Mouse (Mus musculus) layer of hippocampus, adult 18-20 months (tissue): ENCODE data around the gene Hist1h4b. TPM values are rescaled to one million over a fixed set of nuclear protein-coding genes. Genes with fewer than 3 reads are reported as not detected.
"Not testable (repeated sequence)": the region's sequence is repeated elsewhere in the genome, so short reads cannot be mapped to it uniquely, and the experiment has no call there.

Experiments used
- DNase-seq, 2 experiments: peaks; one replicate each; pipeline ENCODE4 v3.0.0; 2022; ENCODE audit warnings: low spot score in 2 of 2
- long read RNA-seq: library from polyadenylated mRNA; stranded (forward); transcript quantifications from one replicate; pipeline ENCODE4 v2.0.0, GENCODE M21; 2021
- total RNA-seq, 2 experiments: library from RNA; stranded (reverse); gene quantifications; 2 replicates each; pipeline ENCODE4 v1.2.3; 2021

Gene Hist1h4b
- total RNA-seq: 10 to 100 TPM; 73.0 to 74.7 TPM
- long read RNA-seq: 0 reads

DNA sequence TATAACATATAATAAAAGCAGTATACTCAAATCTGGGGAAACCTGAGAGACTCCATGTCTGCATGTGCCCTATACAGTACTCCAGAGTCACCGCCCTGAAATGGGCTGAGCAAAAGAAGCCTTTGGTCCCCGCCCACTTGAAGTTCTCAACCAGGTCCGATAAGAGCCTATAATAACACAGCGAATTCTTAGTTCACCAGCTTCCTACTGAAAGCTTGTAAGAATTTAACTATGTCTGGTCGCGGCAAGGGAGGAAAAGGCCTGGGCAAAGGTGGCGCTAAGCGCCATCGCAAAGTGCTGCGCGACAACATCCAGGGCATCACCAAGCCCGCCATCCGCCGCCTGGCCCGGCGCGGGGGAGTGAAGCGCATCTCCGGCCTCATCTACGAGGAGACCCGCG, at the start of gene Hist1h4b:
Hist1h4b (plus strand) TSS at position 224 of the 400 bp plus-strand sequence.
- DNase-seq: peak; percentile 84 to 95

GRCm38 (mm10) chr13:23708041-23708440, 48.8 kb upstream of the Hist1h4b start:
- DNase-seq: no peak

- DNase-seq: no peak
Observed at GRCm38 (mm10) chr13:23708654-23709053, 48.2 kb upstream of the Hist1h4b start.

GRCm38 (mm10) chr13:23709714-23710373, 47.0 kb upstream of the Hist1h4b start:
- no peak for DNase-seq

DNA sequence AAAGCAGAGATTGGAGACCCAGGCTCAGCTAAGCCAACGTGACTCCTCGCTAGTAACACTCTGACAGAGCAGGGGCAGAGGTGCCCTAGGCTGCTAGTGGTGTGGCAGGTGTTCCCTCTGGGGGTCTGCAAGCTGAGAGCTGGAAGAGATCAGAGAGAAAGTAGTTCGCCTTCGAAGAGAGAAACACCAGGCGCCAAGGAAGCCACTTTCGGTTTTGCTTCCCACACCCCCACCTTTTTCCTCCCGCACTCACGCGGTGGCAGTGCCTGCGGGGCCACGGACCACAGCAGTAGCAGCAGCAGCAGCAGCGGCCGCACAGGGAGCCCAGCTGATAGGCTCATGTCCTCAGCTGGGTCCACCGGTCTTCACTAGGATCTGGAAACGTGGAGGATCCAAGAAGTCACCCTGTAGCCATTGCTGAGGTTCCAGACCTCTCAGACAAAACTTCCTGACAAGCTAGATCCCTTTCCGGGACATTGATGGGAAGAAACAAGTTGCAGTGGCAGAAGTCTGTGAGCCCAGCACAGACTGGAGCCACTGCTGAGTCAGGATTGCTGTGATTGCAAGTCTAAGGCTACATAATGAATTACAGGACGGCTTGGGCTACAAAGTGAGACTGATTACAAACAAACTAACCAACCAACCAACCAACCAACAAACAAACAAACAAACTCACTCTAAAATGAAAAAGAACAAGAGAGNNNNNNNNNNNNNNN, 46.3 kb upstream of the Hist1h4b start, which contains the start of gene Hfe:
Hfe (minus strand) TSS at position 481 of the 716 bp plus-strand sequence.
- DNase-seq: no peak

DNA sequence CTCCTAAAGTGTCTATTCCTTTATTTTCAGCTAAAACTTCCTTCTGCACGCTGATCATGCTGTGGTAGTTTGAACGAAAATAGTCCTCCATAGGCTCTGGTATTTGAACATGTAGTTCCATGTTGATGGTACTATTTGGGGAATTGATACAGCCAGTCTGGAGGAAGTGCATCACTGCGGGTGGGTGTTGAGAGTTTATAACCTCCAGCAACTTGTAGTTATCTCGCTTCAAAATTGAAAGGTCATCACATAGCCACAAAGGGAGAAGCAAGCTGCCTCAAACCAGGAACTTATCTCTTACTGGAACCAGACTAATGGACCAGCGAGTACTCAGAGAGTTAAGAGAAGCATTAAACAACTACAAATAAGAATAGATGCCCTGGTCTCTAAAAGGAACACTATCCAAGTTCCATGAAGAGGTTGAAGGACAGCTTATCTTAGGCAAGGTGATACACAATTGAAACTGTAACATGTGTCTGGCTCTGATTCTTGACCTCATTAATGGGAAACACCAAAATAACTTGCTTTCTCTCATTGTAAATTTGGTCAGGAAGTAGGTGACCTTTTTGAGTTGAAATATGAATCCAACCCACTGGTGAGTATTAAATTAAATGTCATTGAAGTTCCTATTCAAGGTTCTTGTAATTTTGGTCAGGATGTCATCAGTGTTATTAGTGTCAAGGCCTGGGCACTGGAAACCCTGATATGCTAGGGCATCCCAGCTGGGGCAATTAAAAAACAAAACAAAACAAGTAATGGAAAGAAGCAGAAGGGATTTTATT, 40.4 kb upstream of the Hist1h4b start:
- DNase-seq: no peak

GRCm38 (mm10) chr13:23717176-23717575, 39.6 kb upstream of the Hist1h4b start:
- no peak for DNase-seq

- not testable (repeated sequence) for DNase-seq
Observed at GRCm38 (mm10) chr13:23717593-23718245, 39.1 kb upstream of the Hist1h4b start.

GRCm38 (mm10) chr13:23724239-23724638, 32.6 kb upstream of the Hist1h4b start:
- DNase-seq: no peak

DNA sequence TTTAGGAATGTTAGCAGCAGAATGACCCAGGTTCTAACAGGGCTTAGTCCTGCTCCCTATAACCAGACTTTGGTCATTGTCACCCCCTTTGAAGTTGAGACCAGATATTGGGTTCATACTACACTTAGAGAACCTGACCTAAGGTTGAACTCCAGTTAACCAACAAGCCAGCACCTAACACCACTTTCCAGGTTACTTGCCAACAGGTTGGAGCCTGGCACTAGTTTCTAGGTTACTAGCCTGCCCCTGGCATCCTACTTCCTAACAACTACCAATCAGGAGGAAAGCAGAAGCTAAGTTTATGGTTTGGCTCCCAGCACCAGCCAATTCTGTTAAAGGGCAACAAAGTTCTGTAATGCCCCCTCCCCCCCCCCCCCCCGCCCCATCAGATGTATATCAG, 31.6 kb upstream of the Hist1h4b start:
- no peak for DNase-seq

GRCm38 (mm10) chr13:23728472-23729191, 28.2 kb upstream of the Hist1h4b start:
- DNase-seq: no peak

GRCm38 (mm10) chr13:23729192-23729525, 27.7 kb upstream of the Hist1h4b start:
- no peak for DNase-seq

DNA sequence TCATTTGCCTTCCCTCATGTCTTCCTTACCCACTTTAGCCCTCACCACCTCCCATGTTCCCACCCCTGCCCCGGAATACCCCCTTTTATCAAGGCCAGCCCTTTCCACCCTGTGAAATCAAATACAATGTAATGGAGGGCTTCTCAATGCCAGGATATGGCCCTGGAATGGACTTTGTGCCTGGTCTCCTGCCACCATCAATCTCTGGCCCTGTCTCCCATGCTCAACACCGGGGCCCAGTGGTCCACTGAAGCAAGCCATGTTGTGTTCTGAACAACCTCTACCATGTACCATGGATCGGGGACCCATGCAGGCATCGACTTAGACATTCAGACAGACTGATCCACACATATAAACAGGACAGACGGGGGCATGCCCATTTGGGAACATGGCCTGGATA, 27.1 kb upstream of the Hist1h4b start:
- no peak for DNase-seq

DNA sequence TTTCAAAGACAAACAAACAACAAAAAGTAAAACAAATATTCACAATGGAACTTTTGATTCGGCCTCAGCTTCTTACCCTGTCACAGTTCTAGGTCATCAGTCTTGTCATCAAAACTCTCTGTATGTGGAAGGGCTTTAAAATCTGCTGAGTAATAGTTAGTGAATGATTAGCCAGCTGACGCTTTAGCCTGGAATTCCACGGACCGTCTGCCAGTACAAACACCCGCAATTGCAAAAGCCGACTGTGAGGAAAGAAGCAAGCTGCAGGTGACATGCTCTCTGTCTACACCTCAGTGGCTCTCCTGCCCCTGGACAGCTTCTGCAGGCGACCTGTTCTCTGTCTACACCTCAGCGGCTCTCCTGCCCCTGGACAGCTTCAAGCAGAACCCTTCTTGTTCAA, 26.3 kb upstream of the Hist1h4b start:
- DNase-seq: no peak

- peak in 1 of 2 experiments; percentile 66 for DNase-seq
Observed at GRCm38 (mm10) chr13:23732156-23732804, 24.5 kb upstream of the Hist1h4b start.

GRCm38 (mm10) chr13:23737091-23737490, 19.7 kb upstream of the Hist1h4b start:
- no peak for DNase-seq

DNA sequence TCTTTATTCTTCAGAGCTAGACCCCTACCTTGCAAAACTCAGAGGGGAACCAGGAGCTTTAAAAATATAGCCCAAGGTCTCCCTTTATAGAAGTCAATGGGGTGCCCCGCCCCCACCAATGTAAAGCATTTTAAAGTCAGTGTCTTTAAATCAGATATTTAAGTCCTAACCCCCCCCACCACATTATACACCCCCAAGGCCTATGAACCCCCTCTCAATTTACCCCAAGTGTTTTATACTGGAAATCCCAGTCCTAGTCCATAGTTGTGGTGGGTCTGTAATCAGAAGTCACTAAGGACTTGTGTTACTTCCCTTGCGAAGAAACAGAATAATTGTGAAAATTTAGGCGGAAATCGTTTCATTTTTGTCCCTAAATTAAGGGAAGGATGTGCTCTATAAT, 18.8 kb upstream of the Hist1h4b start:
- no peak for DNase-seq

DNA sequence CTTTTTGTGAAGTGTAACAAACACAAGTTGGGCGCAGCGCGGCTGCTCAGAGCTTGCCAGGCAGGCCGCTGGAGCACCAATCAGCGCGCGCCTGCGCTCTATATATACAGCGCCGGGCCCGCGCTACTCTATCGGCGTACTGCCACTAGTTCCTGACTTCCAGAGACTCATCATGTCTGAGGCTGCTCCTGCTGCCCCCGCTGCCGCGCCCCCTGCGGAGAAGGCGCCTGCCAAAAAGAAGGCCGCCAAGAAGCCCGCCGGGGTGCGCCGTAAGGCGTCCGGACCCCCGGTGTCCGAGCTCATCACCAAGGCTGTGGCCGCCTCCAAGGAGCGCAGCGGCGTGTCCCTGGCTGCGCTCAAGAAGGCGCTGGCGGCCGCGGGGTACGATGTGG, 18.1 kb upstream of the Hist1h4b start, which contains the start of gene Hist1h1c:
Hist1h1c (plus strand) TSS at position 132 of the 392 bp plus-strand sequence.
- peak; percentile 76 to 89 for DNase-seq

DNA sequence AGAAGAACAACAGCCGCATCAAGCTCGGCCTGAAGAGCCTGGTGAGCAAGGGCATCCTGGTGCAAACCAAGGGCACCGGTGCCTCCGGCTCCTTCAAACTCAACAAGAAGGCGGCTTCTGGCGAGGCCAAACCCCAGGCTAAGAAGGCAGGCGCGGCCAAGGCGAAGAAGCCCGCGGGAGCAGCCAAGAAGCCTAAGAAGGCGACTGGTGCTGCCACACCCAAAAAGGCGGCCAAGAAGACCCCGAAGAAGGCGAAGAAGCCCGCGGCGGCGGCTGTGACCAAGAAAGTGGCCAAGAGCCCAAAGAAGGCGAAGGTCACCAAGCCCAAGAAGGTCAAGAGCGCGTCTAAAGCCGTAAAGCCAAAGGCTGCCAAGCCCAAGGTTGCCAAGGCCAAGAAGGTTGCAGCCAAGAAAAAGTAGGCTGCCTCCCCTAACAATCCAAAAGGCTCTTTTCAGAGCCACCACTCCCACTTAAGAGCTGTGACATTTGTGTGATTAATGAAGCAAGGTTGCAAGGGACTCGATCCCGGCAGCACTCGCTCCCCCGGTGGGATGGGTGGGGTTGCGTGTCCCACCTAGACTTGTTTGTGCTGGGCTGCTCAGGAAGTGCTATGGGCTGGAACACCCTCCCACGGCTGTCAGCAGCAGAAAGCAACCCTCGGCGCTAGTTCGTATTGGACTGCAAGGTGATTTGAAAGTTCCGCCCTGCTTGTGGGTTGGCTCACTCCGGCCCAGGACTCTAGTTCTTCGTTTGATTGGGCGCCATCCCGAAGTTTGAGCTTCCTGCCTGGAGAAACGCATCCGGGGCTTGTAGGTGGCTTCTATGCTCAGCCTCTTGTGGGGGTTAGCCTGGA, 17.5 kb upstream of the Hist1h4b start:
- DNase-seq: peak; percentile 94 to 98
